In genomic region chr13:58965826-58966225, GRCm38 (mm10) we compare ENCODE assay signal across 30 mouse cellular contexts.
DNase-seq lines count a peak whose midpoint lies in the region; ATAC-seq and TF ChIP-seq lines count a peak whose summit lies in the region.
"Had no signal": no experiment of that assay in that cellular context is flagged by ENCODE, and none has a peak within 500 bp of the region (broad histone marks: within the 10 kb centered on the region; RNA-seq: fewer than 3 reads in every experiment).

No protein-coding gene starts in this region.

- no peak for DNase-seq in forebrain, embryonic 10.5 days (ENCODE audit: extremely low spot score, low spot score)
- no peak for DNase-seq in forebrain, postnatal 0 days
- DNase-seq in midbrain, embryonic 14.5 days = no peak
- peak; percentile 43 for DNase-seq in ZHBTc4 (ENCODE audit: low read depth, low spot score)
- DNase-seq in embryonic facial prominence, embryonic 10.5 days (ENCODE audit: low spot score) = no peak
- DNase-seq in kidney, adult 11 months = no peak
- DNase-seq: adrenal gland, postnatal 14 days; cerebellum, adult 11 months; cerebellum, adult 9-10 months; gastrocnemius, postnatal 14 days; heart, adult 11 months; heart, postnatal 36 days; kidney, postnatal 36 days; layer of hippocampus, postnatal 36 days; left cerebral cortex, postnatal 4 days; liver, postnatal 0 days; lung, postnatal 36 days; retina, postnatal 1 day; right cerebral cortex, postnatal 14 days had no signal

- WGBS in forebrain, embryonic 10.5 days = 89% methylated on average over 3 of the region's 3 CpGs
- WGBS in forebrain, postnatal 0 days = 91% methylated on average over 3 of the region's 3 CpGs
- WGBS in midbrain, embryonic 13.5 days = 96% methylated on average over 3 of the region's 3 CpGs
- 94% methylated on average over 3 of the region's 3 CpGs for WGBS in midbrain, embryonic 14.5 days
- 92% methylated on average over 3 of the region's 3 CpGs for WGBS in forebrain, embryonic 15.5 days
- 86% methylated on average over 3 of the region's 3 CpGs for WGBS in embryonic facial prominence, embryonic 10.5 days

- peaks cover 57% of the 10 kb centered on the region for H3K4me1 ChIP-seq in forebrain, embryonic 10.5 days
- peaks cover 7% of the 10 kb centered on the region; the same call in 1 of the 2 replicates for H3K4me1 ChIP-seq in forebrain, postnatal 0 days (ENCODE audit: insufficient read depth)
- H3K4me1 ChIP-seq in midbrain, embryonic 13.5 days (replicated peaks) = peaks cover 34% of the 10 kb centered on the region
- peaks cover 14% of the 10 kb centered on the region for H3K4me1 ChIP-seq in midbrain, embryonic 14.5 days (ENCODE audit: control insufficient read depth, insufficient read depth, low read length)
- H3K4me1 ChIP-seq in forebrain, embryonic 15.5 days = peaks cover 42% of the 10 kb centered on the region
- peaks cover under 1% of the 10 kb centered on the region; the same call in 1 of the 2 replicates for H3K4me1 ChIP-seq in embryonic facial prominence, embryonic 10.5 days
- H3K4me1 ChIP-seq: embryonic facial prominence, embryonic 12.5 days; liver, embryonic 12.5 days; stomach, embryonic 15.5 days had no signal

- no peaks in the 10 kb centered on the region for H3K9me3 ChIP-seq in forebrain, embryonic 10.5 days
- H3K9me3 ChIP-seq in forebrain, postnatal 0 days (ENCODE audit: low read length) = no peaks in the 10 kb centered on the region
- no peaks in the 10 kb centered on the region for H3K9me3 ChIP-seq in midbrain, embryonic 13.5 days
- H3K9me3 ChIP-seq in midbrain, embryonic 14.5 days (ENCODE audit: control insufficient read depth, low read length) = no peaks in the 10 kb centered on the region
- H3K9me3 ChIP-seq in forebrain, embryonic 15.5 days = no peaks in the 10 kb centered on the region
- H3K9me3 ChIP-seq in embryonic facial prominence, embryonic 10.5 days = no peaks in the 10 kb centered on the region
- H3K9me3 ChIP-seq: embryonic facial prominence, embryonic 12.5 days; heart, embryonic 10.5 days; heart, embryonic 15.5 days; liver, embryonic 12.5 days; stomach, embryonic 15.5 days had no signal

- H3K4me3 ChIP-seq in forebrain, embryonic 10.5 days = no peak overlapping the region
- H3K4me3 ChIP-seq in forebrain, postnatal 0 days (ENCODE audit: low read depth, low read length) = no peak overlapping the region
- H3K4me3 ChIP-seq in midbrain, embryonic 13.5 days (replicated peaks) = no peak overlapping the region
- H3K4me3 ChIP-seq in midbrain, embryonic 14.5 days (replicated peaks; ENCODE audit: low read depth, low read length) = no peak overlapping the region
- no peak overlapping the region for H3K4me3 ChIP-seq in forebrain, embryonic 15.5 days
- H3K4me3 ChIP-seq in embryonic facial prominence, embryonic 10.5 days = no peak overlapping the region
- H3K4me3 ChIP-seq: embryonic facial prominence, embryonic 12.5 days; heart, embryonic 10.5 days; heart, embryonic 15.5 days; liver, embryonic 12.5 days; myocyte; stomach, embryonic 15.5 days had no signal

- H3K27me3 ChIP-seq in forebrain, embryonic 10.5 days (ENCODE audit: poor library complexity, severe bottlenecking) = peaks cover 7% of the 10 kb centered on the region; the same call in 1 of the 2 replicates
- no peaks in the 10 kb centered on the region for H3K27me3 ChIP-seq in forebrain, postnatal 0 days (ENCODE audit: insufficient read depth, low read length)
- H3K27me3 ChIP-seq in midbrain, embryonic 13.5 days = no peaks in the 10 kb centered on the region
- no peaks in the 10 kb centered on the region for H3K27me3 ChIP-seq in midbrain, embryonic 14.5 days (ENCODE audit: control insufficient read depth, insufficient read depth, low read length)
- H3K27me3 ChIP-seq in forebrain, embryonic 15.5 days = no peaks in the 10 kb centered on the region
- H3K27me3 ChIP-seq in embryonic facial prominence, embryonic 10.5 days (replicated peaks; ENCODE audit: low read depth, poor library complexity, severe bottlenecking) = 0 out of 2 replicates have a peak, but pooled peaks cover 3% of the 10 kb centered on the region
- H3K27me3 ChIP-seq: CH12.LX; heart, embryonic 15.5 days; liver, embryonic 12.5 days; stomach, embryonic 15.5 days had no signal

- H3K27ac ChIP-seq in forebrain, embryonic 10.5 days = peak overlapping the region; percentile 75
- H3K27ac ChIP-seq in forebrain, postnatal 0 days (ENCODE audit: low read depth, low read length) = no peak overlapping the region
- H3K27ac ChIP-seq in midbrain, embryonic 13.5 days = peak overlapping the region; percentile 75
- no peak overlapping the region; the same call in 1 of the 2 replicates for H3K27ac ChIP-seq in midbrain, embryonic 14.5 days (replicated peaks; ENCODE audit: low read depth, low read length)
- peak overlapping the region; percentile 74 for H3K27ac ChIP-seq in forebrain, embryonic 15.5 days (replicated peaks)
- H3K27ac ChIP-seq in embryonic facial prominence, embryonic 10.5 days (replicated peaks) = no peak overlapping the region
- H3K27ac ChIP-seq: embryonic facial prominence, embryonic 12.5 days; heart, embryonic 10.5 days; heart, embryonic 15.5 days; liver, embryonic 12.5 days; stomach, embryonic 15.5 days had no signal

- no peak for TF ChIP-seq CTCF in forebrain, postnatal 0 days (IDR thresholded peaks at IDR 0.05; ENCODE audit: low read depth)

- no peak overlapping the region for H3K9ac ChIP-seq in forebrain, postnatal 0 days
- H3K9ac ChIP-seq in midbrain, embryonic 13.5 days (replicated peaks) = no peak overlapping the region
- H3K9ac ChIP-seq in midbrain, embryonic 14.5 days (replicated peaks; ENCODE audit: low read length) = no peak overlapping the region
- no peak overlapping the region for H3K9ac ChIP-seq in forebrain, embryonic 15.5 days (replicated peaks)
- H3K9ac ChIP-seq: embryonic facial prominence, embryonic 12.5 days; heart, embryonic 15.5 days; liver, embryonic 12.5 days; liver, postnatal 0 days; stomach, embryonic 15.5 days had no signal

- H3K4me2 ChIP-seq in forebrain, postnatal 0 days (ENCODE audit: low read depth) = no peak overlapping the region
- H3K4me2 ChIP-seq in midbrain, embryonic 13.5 days (replicated peaks) = no peak overlapping the region
- no peak overlapping the region for H3K4me2 ChIP-seq in midbrain, embryonic 14.5 days (ENCODE audit: low read length)
- H3K4me2 ChIP-seq in forebrain, embryonic 15.5 days (replicated peaks) = no peak overlapping the region
- H3K4me2 ChIP-seq: embryonic facial prominence, embryonic 12.5 days; heart, embryonic 15.5 days; liver, embryonic 12.5 days; stomach, embryonic 15.5 days had no signal

- H3K36me3 ChIP-seq in forebrain, embryonic 10.5 days (replicated peaks) = no peaks in the 10 kb centered on the region
- no peaks in the 10 kb centered on the region for H3K36me3 ChIP-seq in forebrain, postnatal 0 days (ENCODE audit: insufficient read depth)
- H3K36me3 ChIP-seq in midbrain, embryonic 13.5 days = no peaks in the 10 kb centered on the region
- H3K36me3 ChIP-seq in midbrain, embryonic 14.5 days (ENCODE audit: control insufficient read depth, insufficient read depth, low read length) = no peaks in the 10 kb centered on the region
- no peaks in the 10 kb centered on the region for H3K36me3 ChIP-seq in forebrain, embryonic 15.5 days
- no peaks in the 10 kb centered on the region for H3K36me3 ChIP-seq in embryonic facial prominence, embryonic 10.5 days (replicated peaks)
- H3K36me3 ChIP-seq: embryonic facial prominence, embryonic 12.5 days; G1E; heart, embryonic 10.5 days; heart, embryonic 15.5 days; liver, embryonic 12.5 days; stomach, embryonic 15.5 days had no signal

- ATAC-seq in forebrain, postnatal 0 days = no peak
- no peak for ATAC-seq in midbrain, embryonic 13.5 days
- ATAC-seq in midbrain, embryonic 14.5 days (ENCODE audit: low FRiP score, low TSS enrichment) = no peak
- ATAC-seq in forebrain, embryonic 15.5 days (replicated peaks) = no peak
- ATAC-seq: intestine, postnatal 0 days; liver, embryonic 12.5 days; liver, postnatal 0 days had no signal

Comparison
In these comparisons a context has a peak if more than half of its experiments do, and no peak if none do; other contexts are left out.
1. H3K27ac ChIP-seq: peak in forebrain, embryonic 10.5 days (single experiment), midbrain, embryonic 13.5 days (single experiment) and forebrain, embryonic 15.5 days (single experiment); none in forebrain, postnatal 0 days (single experiment), midbrain, embryonic 14.5 days (single experiment) and embryonic facial prominence, embryonic 10.5 days (single experiment).